Mouse (Mus musculus) natural killer cell, adult 2 months (primary cell): ENCODE measurements around the gene Cwc15.

Experiments
- DNase-seq, 2 experiments: peaks; one replicate each; pipeline ENCODE4 v3.0.0; 2022; ENCODE audit warnings: low spot score in 2 of 2

Cwc15 gene

DNA sequence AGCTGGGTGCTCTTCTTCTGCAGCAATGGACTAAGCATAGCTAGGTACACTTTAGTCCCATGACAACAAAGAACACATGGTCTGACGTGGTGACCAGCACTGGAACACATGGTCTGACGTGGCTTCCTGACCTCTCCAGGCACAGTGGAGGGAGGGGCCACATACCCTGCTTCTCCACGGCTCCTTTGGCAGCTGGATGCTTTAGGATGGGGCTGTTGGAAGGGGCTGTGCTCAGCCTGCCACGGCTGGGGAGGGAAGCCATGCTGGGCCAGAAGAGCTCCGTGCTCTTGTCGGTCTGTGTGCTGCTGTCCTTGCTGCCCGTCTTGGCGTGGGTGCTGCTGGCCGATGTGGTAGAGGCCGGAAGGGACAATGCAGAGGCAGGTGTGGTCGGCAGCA lies 47.9 kb downstream of the Cwc15 start:
- no peak for DNase-seq

DNA sequence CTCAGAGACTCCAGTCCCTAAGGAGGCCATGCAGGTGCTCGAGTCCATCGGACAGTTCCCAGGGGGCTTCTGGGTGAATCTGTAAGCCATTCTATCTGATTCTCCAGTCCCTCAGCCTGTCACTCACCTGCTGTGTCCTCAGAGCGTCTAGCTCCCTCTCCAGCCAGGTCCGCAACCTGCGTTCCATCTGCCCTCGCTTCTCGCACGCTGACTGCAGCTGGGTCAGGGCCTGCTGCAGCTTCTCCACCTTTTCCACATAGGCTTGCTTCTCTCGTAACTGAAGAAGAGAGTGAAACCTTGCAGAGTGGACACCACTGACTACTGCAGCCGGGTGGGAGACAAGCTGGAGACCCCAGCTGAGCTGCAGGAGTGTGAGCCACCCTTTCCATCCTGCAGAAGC lies 57.9 kb downstream of the Cwc15 start:
- no peak for DNase-seq

- no peak for DNase-seq
Observed at GRCm38 (mm10) chr9:14559430-14559829, 59.0 kb downstream of the Cwc15 start.

- DNase-seq = no peak
Observed at GRCm38 (mm10) chr9:14559996-14560395, 59.6 kb downstream of the Cwc15 start.
